Mouse (Mus musculus) testis, adult 2 months (tissue): ENCODE results near the gene Col15a1.

Source experiments
- CTCF ChIP-seq: fragments of 200-500 bp; IDR thresholded peaks from 2 replicates; pipeline ENCODE4 v1.5.1; 2012; ENCODE audit warnings: low read depth, mild to moderate bottlenecking, inconsistent platforms, low read length, moderate library complexity; ENCODE audit not compliant: control insufficient read depth, insufficient read depth, insufficient replicate concordance
- POLR2A ChIP-seq: fragments of 200-500 bp; IDR thresholded peaks from 2 replicates; pipeline ENCODE4 v1.6.1; 2012; ENCODE audit warnings: low read depth, mild to moderate bottlenecking, inconsistent platforms, low read length, moderate library complexity; ENCODE audit not compliant: control insufficient read depth

- no peak for TF ChIP-seq POLR2A
- TF ChIP-seq CTCF = no peak
Measured at GRCm38 (mm10) chr4:47227101-47227500, 19.1 kb downstream of the Col15a1 start.
